Mouse (Mus musculus): ENCODE measurements around the gene Gk2. TPM values are rescaled to one million over a fixed set of nuclear protein-coding genes. Genes with fewer than 3 reads are reported as not detected.

Gene Gk2
- total RNA-seq, 2 experiments from 2014 or later: not detected

Other genes starting within 250 kb of the Gk2 start
- not detected in 2 replicates for gene Naa11, start 64.6 kb downstream of the Gk2 start, total RNA-seq (2014; fragmentation: Nextera tagmentation)
- not detected in 2 replicates for gene Naa11, start 64.6 kb downstream of the Gk2 start, total RNA-seq (2017)